Mouse (Mus musculus) cerebellum, adult 2 months (tissue): ENCODE measurements at regions not wholly inside any gene's neighbourhood (a gene's known extent, or its start where the extent isn't known, plus 50 kb on each side); places are given as distances from the start of the nearest gene placed in this dataset.

Experiments used
- CTCF ChIP-seq: fragments of 200-500 bp; IDR thresholded peaks from 2 replicates; pipeline ENCODE4 v1.5.1; 2011; ENCODE audit warnings: low read depth, mild to moderate bottlenecking, control low read depth, low read length, moderate library complexity, borderline replicate concordance; ENCODE audit not compliant: insufficient read depth
- POLR2A ChIP-seq: fragments of 200-500 bp; IDR thresholded peaks from 2 replicates; pipeline ENCODE4 v1.6.1; 2011; ENCODE audit warnings: low read length, control low read depth, borderline replicate concordance; ENCODE audit not compliant: insufficient read depth

GRCm38 (mm10) chr3:105200735-105201134 lies 134.1 kb downstream of the 4930564D02Rik start:
- TF ChIP-seq POLR2A (no peak), CTCF (no peak)
